Mouse (Mus musculus) cerebellum, adult 2 months (tissue): ENCODE data around the gene Atad5.

Experiments used
- CTCF ChIP-seq: fragments of 200-500 bp; IDR thresholded peaks from 2 replicates; pipeline ENCODE4 v1.5.1; 2011; ENCODE audit warnings: low read depth, mild to moderate bottlenecking, control low read depth, low read length, moderate library complexity, borderline replicate concordance; ENCODE audit not compliant: insufficient read depth
- POLR2A ChIP-seq: fragments of 200-500 bp; IDR thresholded peaks from 2 replicates; pipeline ENCODE4 v1.6.1; 2011; ENCODE audit warnings: low read length, control low read depth, borderline replicate concordance; ENCODE audit not compliant: insufficient read depth

GRCm38 (mm10) chr11:80137773-80138172 lies 48.6 kb downstream of the Atad5 start:
- TF ChIP-seq CTCF, result no peak
- TF ChIP-seq POLR2A, result no peak
